Mouse (Mus musculus) bone marrow macrophage, adult 2 months (primary cell): ENCODE results near the gene Rasgef1b.

Experiments used
- CTCF ChIP-seq: IDR thresholded peaks from 2 replicates; pipeline ENCODE4 v1.5.1; 2012; ENCODE audit warnings: low read depth, mild to moderate bottlenecking, low read length, moderate library complexity
- POLR2A ChIP-seq: IDR thresholded peaks from 2 replicates; pipeline ENCODE4 v1.6.1; 2012; ENCODE audit warnings: mild to moderate bottlenecking, low read depth, low read length, borderline replicate concordance

- TF ChIP-seq POLR2A (no peak), CTCF (no peak)
These were observed 432.5 kb downstream of the Rasgef1b start for GRCm38 (mm10) chr5:99296348-99296747.
